Mouse (Mus musculus): Measurements from ENCODE around the gene C2cd5.

GRCm38 (mm10) chr6:143064047-143064446 is 35.9 kb downstream of the C2cd5 start:
- TF ChIP-seq POLR2A (IDR thresholded peaks at IDR 0.05; ENCODE audit: insufficient read length, low read depth) = no peak
- TF ChIP-seq MYOD1 (IDR thresholded peaks at IDR 0.05; ENCODE audit: control insufficient read depth in 1 of 3, insufficient read length in 2 of 3, low read depth in 2 of 3) = peak in 1 of 3 experiments; percentile 14
- TF ChIP-seq MYOG (IDR thresholded peaks at IDR 0.05; ENCODE audit: control insufficient read depth in 1 of 3, insufficient read depth in 1 of 3, insufficient read length in 2 of 3, low read depth in 2 of 3) = no peak
- TF ChIP-seq CEBPB (IDR thresholded peaks at IDR 0.05; ENCODE audit: insufficient read depth, poor library complexity, severe bottlenecking) = no peak
- no peak for TF ChIP-seq E2F4 (IDR thresholded peaks at IDR 0.05; ENCODE audit: insufficient read depth)
- TF ChIP-seq SRF (IDR thresholded peaks at IDR 0.05; ENCODE audit: control insufficient read depth, insufficient read length, low read depth) = no peak
- no peak for TF ChIP-seq MAX (IDR thresholded peaks at IDR 0.05; ENCODE audit: low read depth)
- no peak for TF ChIP-seq TCF3 (IDR thresholded peaks at IDR 0.05; ENCODE audit: insufficient read length, low read depth)
- no peak for TF ChIP-seq POLR2AphosphoS2 (IDR thresholded peaks at IDR 0.05; ENCODE audit: insufficient read length, low read depth)
